Mouse (Mus musculus) liver, adult 2 months (tissue): ENCODE measurements at regions not wholly inside any gene's neighbourhood (a gene's known extent, or its start where the extent isn't known, plus 50 kb on each side); places are given as distances from the start of the nearest gene placed in this dataset.

Experiments
- CTCF ChIP-seq: fragments of 200-500 bp; IDR thresholded peaks from 2 replicates; pipeline ENCODE4 v1.5.1; 2011; ENCODE audit warnings: low read depth, low read length, control low read depth
- POLR2A ChIP-seq: fragments of 200-500 bp; IDR thresholded peaks from 2 replicates; pipeline ENCODE4 v1.6.1; 2011; ENCODE audit warnings: low read length, control low read depth; ENCODE audit not compliant: insufficient read depth; ENCODE audit errors: extremely low read depth

DNA sequence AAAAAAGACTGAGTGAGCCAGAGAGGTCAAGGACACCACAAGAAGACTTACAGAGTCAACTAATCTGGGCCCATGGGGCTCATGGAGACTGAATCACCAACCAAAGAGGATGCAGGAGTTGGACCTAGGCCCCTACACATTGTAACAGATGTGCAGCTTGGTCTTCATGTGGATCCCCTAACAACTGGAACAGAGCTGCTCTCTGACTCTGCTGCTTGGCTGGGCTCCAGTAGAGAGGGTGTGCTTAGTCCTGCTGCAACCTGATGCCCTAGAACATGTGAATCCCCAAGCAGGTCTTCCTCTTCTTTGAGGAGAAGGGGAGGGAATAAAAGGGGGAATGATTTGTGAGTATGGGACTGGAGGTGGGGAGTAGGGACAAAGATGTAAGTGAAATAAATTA lies 325.8 kb downstream of the Lrig3 start:
- TF ChIP-seq CTCF (no peak), POLR2A (no peak)
